Mouse (Mus musculus): ENCODE results near the gene Ssr4. TPM values are rescaled to one million over a fixed set of nuclear protein-coding genes. Genes with fewer than 3 reads are reported as not detected.
A peak's percentile ranks its signal among the peaks of the same experiment; 100 is the strongest.
"Not testable (repeated sequence)": the region's sequence is repeated elsewhere in the genome, so short reads cannot be mapped to it uniquely, and the experiment has no call there.

The Ssr4 gene
- total RNA-seq (2022): 10 to 100 TPM; 75.9 to 94.2 (median 84.8) TPM

GRCm38 (mm10) chrX:73786364-73787224, at the start of gene Ssr4, which contains the start of gene Idh3g:
TSS of gene Ssr4 (plus strand) at chrX:73787028.
TSS of gene Idh3g (minus strand) at chrX:73786897.
- DNase-seq (ENCODE audit: low spot score): peak; percentile 95

- DNase-seq (ENCODE audit: low spot score): no peak
Observed at GRCm38 (mm10) chrX:73738155-73738554, 48.7 kb upstream of the Ssr4 start.

DNA sequence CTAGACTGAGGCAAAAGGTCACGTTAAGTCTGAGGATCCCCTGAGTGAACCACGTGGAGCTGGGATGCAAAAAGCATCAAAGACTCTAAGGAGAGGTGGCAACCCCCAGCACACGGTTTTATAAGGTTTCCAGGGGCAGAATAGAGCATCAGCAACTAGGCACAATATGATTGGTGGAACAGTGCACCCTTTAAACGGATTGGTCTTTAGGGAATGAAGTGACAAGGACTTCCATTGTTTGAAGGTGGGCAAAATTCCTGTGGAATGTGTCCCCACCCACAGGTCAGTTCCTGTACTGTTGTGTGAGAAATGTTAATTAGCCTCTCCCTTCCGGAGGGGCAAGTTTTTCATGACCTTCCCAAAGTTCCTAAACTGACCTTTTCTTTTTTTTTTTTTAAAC, 47.7 kb upstream of the Ssr4 start:
- no peak for DNase-seq (ENCODE audit: low spot score)

GRCm38 (mm10) chrX:73739841-73740240, 47.0 kb upstream of the Ssr4 start:
- DNase-seq (ENCODE audit: low spot score): not testable (repeated sequence)

GRCm38 (mm10) chrX:73744774-73745481, 41.9 kb upstream of the Ssr4 start:
- no peak for DNase-seq (ENCODE audit: low spot score)

- DNase-seq (ENCODE audit: low spot score): no peak
Observed at GRCm38 (mm10) chrX:73748977-73749376, 37.9 kb upstream of the Ssr4 start.

GRCm38 (mm10) chrX:73756334-73757140, 30.3 kb upstream of the Ssr4 start, which contains the start of gene Plxnb3:
TSS of gene Plxnb3 (plus strand) at chrX:73757090.
- DNase-seq (ENCODE audit: low spot score): no peak

DNA sequence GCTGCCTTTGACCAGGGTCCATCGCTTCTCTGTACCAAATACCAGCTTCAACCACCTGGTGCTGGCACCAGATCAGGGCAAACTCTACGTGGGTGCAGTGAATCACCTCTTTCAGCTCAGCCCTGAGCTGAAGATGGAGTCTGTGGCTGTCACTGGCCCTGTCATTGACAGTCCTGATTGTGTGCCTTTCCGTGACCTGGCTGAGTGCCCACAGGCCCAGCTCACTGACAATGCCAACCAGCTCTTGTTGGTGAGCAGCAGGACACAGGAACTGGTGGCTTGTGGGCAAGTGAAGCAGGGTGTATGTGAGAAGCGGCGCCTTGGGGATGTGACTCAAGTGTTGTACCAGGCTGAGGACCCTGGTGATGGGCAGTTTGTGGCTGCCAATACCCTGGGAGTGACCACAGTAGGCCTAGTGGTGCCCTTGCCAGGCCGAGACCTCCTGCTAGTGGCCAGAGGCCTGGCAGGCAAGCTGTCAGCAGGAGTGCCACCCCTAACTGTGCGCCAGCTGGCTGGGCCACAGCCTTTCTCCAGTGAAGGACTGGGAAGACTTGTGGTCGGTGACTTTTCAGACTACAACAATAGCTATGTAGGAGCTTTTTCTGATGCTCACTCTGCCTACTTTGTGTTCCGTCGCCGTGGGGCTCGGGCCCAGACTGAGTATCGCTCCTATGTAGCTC, 28.1 kb upstream of the Ssr4 start:
- no peak for DNase-seq (ENCODE audit: low spot score)

GRCm38 (mm10) chrX:73765311-73765710, 21.5 kb upstream of the Ssr4 start:
- DNase-seq (ENCODE audit: low spot score): peak; percentile 51

DNA sequence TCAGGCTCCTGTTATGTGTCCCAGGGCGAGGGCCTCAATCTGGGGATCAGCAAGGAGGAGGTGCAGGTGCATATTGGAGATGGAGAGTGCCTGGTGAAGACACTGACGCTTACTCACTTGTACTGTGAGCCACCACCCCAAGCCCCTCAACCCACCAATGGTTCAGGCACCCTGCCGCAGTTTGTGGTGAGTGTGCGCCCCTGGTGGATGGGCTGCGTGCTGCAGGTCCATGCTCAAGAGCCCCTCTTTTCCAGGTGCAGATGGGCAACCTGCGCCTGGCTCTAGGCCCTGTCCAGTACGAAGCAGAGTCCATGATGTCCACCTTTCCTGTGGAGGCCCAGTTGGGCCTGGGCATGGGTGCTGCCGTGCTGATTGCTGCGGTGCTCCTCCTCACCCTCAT, 19.6 kb upstream of the Ssr4 start:
- DNase-seq (ENCODE audit: low spot score): no peak

GRCm38 (mm10) chrX:73774168-73774760, 12.6 kb upstream of the Ssr4 start, which contains the start of gene Srpk3:
TSS of gene Srpk3 (plus strand) at chrX:73774405.
- peak; percentile 32 for DNase-seq (ENCODE audit: low spot score)

DNA sequence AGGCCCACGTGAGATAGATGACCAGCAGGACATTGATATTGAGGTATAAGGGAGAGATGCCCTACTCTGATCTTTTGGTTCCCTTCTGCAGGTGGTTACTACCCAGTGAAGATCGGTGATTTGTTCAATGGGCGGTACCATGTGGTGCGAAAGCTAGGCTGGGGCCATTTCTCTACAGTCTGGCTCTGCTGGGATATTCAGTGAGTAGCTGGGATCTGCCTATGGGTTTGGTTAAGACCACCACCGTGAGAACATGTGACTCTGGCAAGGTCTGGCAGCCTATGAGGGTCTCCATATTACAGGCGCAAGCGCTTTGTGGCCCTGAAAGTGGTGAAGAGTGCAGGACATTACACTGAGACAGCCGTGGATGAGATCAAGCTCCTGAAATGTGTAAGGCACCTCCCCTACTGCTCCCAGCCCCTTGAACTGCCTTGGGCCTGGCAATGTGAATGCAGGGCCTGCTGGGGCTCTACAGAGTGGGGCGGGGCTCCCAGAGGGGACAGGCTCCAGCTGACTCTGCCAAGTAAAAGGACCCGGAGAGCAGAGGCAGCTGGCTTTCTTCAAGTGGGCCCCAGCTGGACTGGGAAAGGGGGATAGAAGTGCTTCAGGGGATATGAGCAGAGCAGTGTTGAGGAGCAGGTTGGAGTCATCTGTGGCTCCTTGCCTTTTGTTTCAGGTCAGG, 11.9 kb upstream of the Ssr4 start:
- DNase-seq (ENCODE audit: low spot score): no peak

- no peak for DNase-seq (ENCODE audit: low spot score)
Observed at GRCm38 (mm10) chrX:73782227-73782626, 4.6 kb upstream of the Ssr4 start.

DNA sequence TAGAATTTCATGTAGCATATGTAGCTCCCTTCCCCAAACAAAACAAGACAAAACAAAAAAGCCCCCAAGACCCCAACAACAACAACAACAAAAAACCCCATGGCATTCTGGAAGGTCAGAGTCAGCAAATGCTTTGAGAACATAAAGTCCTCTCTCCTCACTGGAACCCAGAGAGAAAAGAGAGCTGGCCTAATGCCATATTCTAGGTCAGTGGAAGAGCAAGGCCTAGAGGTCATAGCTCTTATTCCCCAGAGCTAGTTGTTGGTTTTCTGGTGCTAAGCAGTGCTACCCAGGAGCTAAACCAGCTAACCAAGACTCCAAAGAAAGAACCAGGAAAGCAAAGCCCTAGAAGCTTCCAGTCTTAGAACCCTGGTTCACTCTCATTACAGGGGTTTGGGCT, 1.2 kb upstream of the Ssr4 start:
- DNase-seq (ENCODE audit: low spot score): no peak

GRCm38 (mm10) chrX:73787225-73787558, 364 bp downstream of the Ssr4 start:
- DNase-seq (ENCODE audit: low spot score): no peak

DNA sequence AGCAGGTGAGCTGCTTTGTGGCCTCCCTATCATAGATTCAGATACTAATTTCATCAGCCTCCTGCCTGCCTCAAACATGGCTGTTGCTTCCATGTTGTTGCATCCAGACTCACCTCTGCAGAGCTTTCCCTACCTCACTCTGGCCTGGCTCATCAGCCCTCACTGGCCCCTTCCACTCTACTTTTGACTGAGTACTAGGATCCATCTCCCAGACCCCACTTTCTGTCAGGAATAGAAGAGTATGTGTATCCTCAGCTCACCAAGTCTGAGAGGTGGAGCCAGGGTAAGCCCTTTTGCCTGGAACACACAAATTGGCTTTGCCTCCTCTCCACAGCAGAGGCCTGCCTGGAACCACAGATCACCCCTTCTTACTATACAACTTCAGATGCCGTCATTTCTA, 1.7 kb downstream of the Ssr4 start:
- DNase-seq (ENCODE audit: low spot score): no peak

- no peak for DNase-seq (ENCODE audit: low spot score)
Observed at GRCm38 (mm10) chrX:73793039-73793438, 6.2 kb downstream of the Ssr4 start.

DNA sequence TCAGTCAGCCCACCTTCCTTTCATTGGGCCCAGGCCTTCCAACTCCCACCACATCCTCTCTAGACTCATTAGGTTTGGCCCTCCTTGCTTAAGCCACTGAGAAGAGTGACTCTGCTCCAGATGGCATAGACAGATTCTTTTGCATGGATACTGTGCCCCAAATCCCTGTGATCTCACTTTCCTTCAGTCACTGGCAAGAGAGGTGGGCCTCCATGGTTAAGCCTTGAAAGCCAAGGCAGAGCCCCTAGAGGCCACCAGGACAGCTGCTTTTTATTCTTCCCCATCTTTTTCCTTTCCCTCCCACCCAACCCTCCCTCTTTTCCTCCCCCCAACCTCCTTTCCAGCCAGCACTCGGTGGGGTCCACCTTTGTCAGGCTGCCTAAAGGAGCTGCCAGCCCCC, 6.7 kb downstream of the Ssr4 start:
- DNase-seq (ENCODE audit: low spot score): no peak

- DNase-seq (ENCODE audit: low spot score): no peak
Observed at GRCm38 (mm10) chrX:73797511-73797910, 10.7 kb downstream of the Ssr4 start.

GRCm38 (mm10) chrX:73798502-73798901, 11.7 kb downstream of the Ssr4 start:
- no peak for DNase-seq (ENCODE audit: low spot score)

All from heart, adult 8-10 months (tissue).